Mouse (Mus musculus): ENCODE measurements around the gene Acox1. TPM values are rescaled to one million over a fixed set of nuclear protein-coding genes. Genes with fewer than 3 reads are reported as not detected.

Acox1 gene
- polyA plus RNA-seq, 1 experiment from 2014 or later, result 61.7 TPM

DNA sequence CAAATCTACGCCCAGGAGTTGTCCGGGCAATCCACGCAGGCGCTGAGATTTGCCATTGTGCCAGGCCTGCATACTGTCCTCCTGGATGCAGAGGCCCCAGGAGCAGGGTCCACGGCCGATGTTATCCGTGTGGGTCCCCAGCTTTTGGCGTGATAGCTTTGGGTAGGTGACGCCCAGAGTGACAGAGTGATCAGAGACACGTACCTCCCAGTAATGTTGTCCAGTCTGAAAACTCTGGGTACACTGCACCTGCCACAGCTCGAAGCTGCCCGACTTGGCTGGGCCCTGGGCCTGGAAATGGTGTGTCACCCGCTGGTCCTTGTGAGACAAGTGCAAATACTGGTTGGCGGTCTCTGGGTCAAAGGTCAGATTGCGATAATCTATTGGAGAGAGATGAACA is 72.6 kb downstream of the Acox1 start:
- no peak overlapping the region for H3K4me3 ChIP-seq (replicated peaks)
- 94% methylated on average over 15 of the region's 15 CpGs for WGBS
- 0 out of 2 replicates have a peak, but pooled peaks cover 2% of the 10 kb centered on the region for H3K27me3 ChIP-seq (replicated peaks)

More for the DNA sequence above, 72.6 kb downstream of the Acox1 start:
- no peaks in the 10 kb centered on the region for H3K9me3 ChIP-seq (replicated peaks)
- H3K4me1 ChIP-seq, result peaks cover 36% of the 10 kb centered on the region
- H3K9ac ChIP-seq (replicated peaks), result no peak overlapping the region
- peaks cover 14% of the 10 kb centered on the region for H3K36me3 ChIP-seq
- no peak overlapping the region for H3K4me2 ChIP-seq
- no peak for ATAC-seq (ENCODE audit: low FRiP score)
- H3K27ac ChIP-seq (replicated peaks), result no peak overlapping the region

Other genes with a start within 250 kb of the Acox1 start
- gene Itgb4, start 224.3 kb downstream of the Acox1 start, polyA plus RNA-seq (2015; fragmentation: Nextera tagmentation; extraction: Ambion mirVana), result 2.0 and 4.9 TPM in 2 replicates
- 65.9 and 98.5 TPM in 2 replicates for gene Galk1, start 186.3 kb downstream of the Acox1 start, polyA plus RNA-seq (2015; fragmentation: Nextera tagmentation; extraction: Ambion mirVana)
- 1,496 and 1,502 TPM in 2 replicates for gene H3f3b, start 171.1 kb downstream of the Acox1 start, polyA plus RNA-seq (2015; fragmentation: Nextera tagmentation; extraction: Ambion mirVana)
- 31.6 and 33.5 TPM in 2 replicates for gene Unk, start 168.7 kb downstream of the Acox1 start, polyA plus RNA-seq (2015; fragmentation: Nextera tagmentation; extraction: Ambion mirVana)
- gene Unc13d, start 121.1 kb downstream of the Acox1 start, polyA plus RNA-seq (2015; fragmentation: Nextera tagmentation; extraction: Ambion mirVana), result 1.0 and 7.1 TPM in 2 replicates
- gene Wbp2, start 112.0 kb downstream of the Acox1 start, polyA plus RNA-seq (2015; fragmentation: Nextera tagmentation; extraction: Ambion mirVana), result 162 and 167 TPM in 2 replicates
- gene Trim47, start 71.8 kb downstream of the Acox1 start, polyA plus RNA-seq (2015; fragmentation: Nextera tagmentation; extraction: Ambion mirVana), result 9.8 TPM in 2 replicates
- 3.4 and 4.1 TPM in 2 replicates for gene Trim65, start 67.9 kb downstream of the Acox1 start, polyA plus RNA-seq (2015; fragmentation: Nextera tagmentation; extraction: Ambion mirVana)
- 82.2 and 95.1 TPM in 2 replicates for gene Mrpl38, start 60.2 kb downstream of the Acox1 start, polyA plus RNA-seq (2015; fragmentation: Nextera tagmentation; extraction: Ambion mirVana)
- 44.2 and 48.5 TPM in 2 replicates for gene Fbf1, start 30.9 kb downstream of the Acox1 start, polyA plus RNA-seq (2015; fragmentation: Nextera tagmentation; extraction: Ambion mirVana)
- 90.4 and 93.5 TPM in 2 replicates for gene Ten1, start 190 bp downstream of the Acox1 start, polyA plus RNA-seq (2015; fragmentation: Nextera tagmentation; extraction: Ambion mirVana)
- gene Evpl, start 39.0 kb upstream of the Acox1 start, polyA plus RNA-seq (2015; fragmentation: Nextera tagmentation; extraction: Ambion mirVana), result 1.00 and 1.9 TPM in 2 replicates
- 64.2 and 77.9 TPM in 2 replicates for gene Srp68, start 75.2 kb upstream of the Acox1 start, polyA plus RNA-seq (2015; fragmentation: Nextera tagmentation; extraction: Ambion mirVana)
- 0.47 and 0.52 TPM in 2 replicates for gene Galr2, start 81.9 kb upstream of the Acox1 start, polyA plus RNA-seq (2015; fragmentation: Nextera tagmentation; extraction: Ambion mirVana)
- gene Exoc7, start 108.2 kb upstream of the Acox1 start, polyA plus RNA-seq (2015; fragmentation: Nextera tagmentation; extraction: Ambion mirVana), result 113 and 114 TPM in 2 replicates
- 11.3 and 12.1 TPM in 2 replicates for gene Foxj1, start 136.4 kb upstream of the Acox1 start, polyA plus RNA-seq (2015; fragmentation: Nextera tagmentation; extraction: Ambion mirVana)
- 69.9 and 85.4 TPM in 2 replicates for gene Rnf157, start 214.0 kb upstream of the Acox1 start, polyA plus RNA-seq (2015; fragmentation: Nextera tagmentation; extraction: Ambion mirVana)
- 33.9 and 39.2 TPM in 2 replicates for gene Ubald2, start 235.0 kb upstream of the Acox1 start, polyA plus RNA-seq (2015; fragmentation: Nextera tagmentation; extraction: Ambion mirVana)